Mouse (Mus musculus) midbrain, embryonic 12.5 days (tissue): ENCODE measurements around the gene Npnt. TPM values are rescaled to one million over a fixed set of nuclear protein-coding genes. Genes with fewer than 3 reads are reported as not detected.

Experiments used
- ATAC-seq: fragments of 200-750 bp; cut with Nextera tagmentation; 2 replicates; pipeline ENCODE4 v1.8.0; 2017; ENCODE audit warnings: low read depth, moderate TSS enrichment, moderate library complexity; ENCODE audit not compliant: low FRiP score
- H3K27ac ChIP-seq: fragments of 300-500 bp; sonication (generic); replicated peaks from 2 replicates; pipeline ENCODE4 v1.5.1; 2016; ENCODE audit warnings: mild to moderate bottlenecking
- H3K27me3 ChIP-seq: fragments of 300-500 bp; sonication (generic); 2 replicates; pipeline ENCODE4 v1.6.1; 2016; ENCODE audit warnings: mild to moderate bottlenecking
- H3K36me3 ChIP-seq: fragments of 300-500 bp; sonication (generic); 2 replicates; pipeline ENCODE4 v1.6.1; 2016
- H3K4me1 ChIP-seq: fragments of 300-500 bp; sonication (generic); 2 replicates; pipeline ENCODE4 v1.6.1; 2016
- H3K4me2 ChIP-seq: fragments of 300-500 bp; sonication (generic); replicated peaks from 2 replicates; pipeline ENCODE4 v1.6.1; 2016; ENCODE audit warnings: mild to moderate bottlenecking, moderate library complexity
- H3K4me3 ChIP-seq: fragments of 300-500 bp; sonication (generic); 2 replicates; pipeline ENCODE4 v1.5.1; 2016; ENCODE audit warnings: mild to moderate bottlenecking
- H3K9ac ChIP-seq: fragments of 300-500 bp; sonication (generic); replicated peaks from 2 replicates; pipeline ENCODE4 v1.6.1; 2016; ENCODE audit warnings: mild to moderate bottlenecking, moderate library complexity
- H3K9me3 ChIP-seq: fragments of 300-500 bp; sonication (generic); 2 replicates; pipeline ENCODE4 v1.6.1; 2016; ENCODE audit warnings: mild to moderate bottlenecking
- WGBS: fragments of 180-500 bp; shearing (Covaris S2); methylation state at CpG from one replicate; pipeline ENCODE4 v1.1.7; 2016; 5-methylcytosine and 5-hydroxymethylcytosine counted together
- polyA plus RNA-seq: library from polyadenylated mRNA; unstranded; fragments of >200 nt; fragmentation: Nextera tagmentation; extraction: Ambion mirVana; gene quantifications from 2 replicates; pipeline ENCODE4 v1.2.1, GENCODE M21; 2016

Npnt gene
- polyA plus RNA-seq, 1 experiment from 2014 or later = 12.0 TPM

- H3K4me2 ChIP-seq = peak overlapping the region; percentile 97
- H3K4me1 ChIP-seq = peaks cover 12% of the 10 kb centered on the region
- peak overlapping the region; percentile 58 for H3K9ac ChIP-seq
- 15% methylated on average over 7 of the region's 7 CpGs for WGBS
- no peaks in the 10 kb centered on the region for H3K9me3 ChIP-seq
- H3K27ac ChIP-seq = no peak overlapping the region
- H3K36me3 ChIP-seq = no peaks in the 10 kb centered on the region
- peaks cover 43% of the 10 kb centered on the region for H3K27me3 ChIP-seq
- ATAC-seq = no peak; the same call in 1 of the 2 replicates
- H3K4me3 ChIP-seq = peak overlapping the region; percentile 62
These were observed 414 bp upstream of the Npnt start for GRCm38 (mm10) chr3:132950529-132950880.

DNA sequence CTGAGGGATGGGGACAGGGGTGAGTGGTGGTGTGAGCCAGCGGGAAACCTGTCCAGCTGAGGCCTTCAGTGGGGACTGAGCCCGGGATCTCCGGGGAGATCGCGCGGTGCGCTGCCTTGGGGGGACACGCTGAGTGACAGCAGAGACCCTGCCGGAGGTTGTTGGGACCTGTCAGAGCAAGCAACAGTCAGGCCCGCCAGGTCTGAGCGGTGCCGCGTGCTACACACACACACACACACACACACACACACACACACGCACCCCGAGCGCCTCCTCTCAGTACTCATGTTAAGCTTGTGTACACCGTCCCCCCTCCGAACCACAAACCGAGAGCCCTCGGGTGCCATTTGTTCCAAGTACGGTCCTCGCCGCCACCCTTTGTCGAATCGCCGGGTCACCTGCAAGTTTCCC is 706 bp downstream of the Npnt start:
- ATAC-seq = peak; percentile 67
- Histone ChIP-seq H3K9me3 (no peaks in the 10 kb centered on the region), H3K36me3 (no peaks in the 10 kb centered on the region), H3K4me1 (peaks cover 12% of the 10 kb centered on the region), H3K4me3 (peak overlapping the region; percentile 62), H3K9ac (peak overlapping the region; percentile 58), H3K4me2 (peak overlapping the region; percentile 97), H3K27ac (no peak overlapping the region), H3K27me3 (peaks cover 43% of the 10 kb centered on the region)
- 2% methylated on average over 26 of the region's 26 CpGs for WGBS

GRCm38 (mm10) chr3:132948298-132948795 is 1.7 kb downstream of the Npnt start:
- Histone ChIP-seq H3K27me3 (peaks cover 43% of the 10 kb centered on the region), H3K27ac (no peak overlapping the region), H3K4me3 (no peak overlapping the region), H3K4me2 (peak overlapping the region; percentile 97), H3K36me3 (no peaks in the 10 kb centered on the region), H3K9ac (no peak overlapping the region), H3K9me3 (no peaks in the 10 kb centered on the region), H3K4me1 (peaks cover 12% of the 10 kb centered on the region)
- no peak for ATAC-seq
- WGBS = 10% methylated on average over 7 of the region's 7 CpGs

- Histone ChIP-seq H3K4me3 (no peak overlapping the region), H3K4me1 (peaks cover 12% of the 10 kb centered on the region), H3K27ac (no peak overlapping the region), H3K36me3 (no peaks in the 10 kb centered on the region), H3K9ac (no peak overlapping the region), H3K4me2 (no peak overlapping the region), H3K27me3 (peaks cover 41% of the 10 kb centered on the region), H3K9me3 (no peaks in the 10 kb centered on the region)
- 91% methylated on average over 5 of the region's 5 CpGs for WGBS
- no peak for ATAC-seq
These were observed 4.0 kb downstream of the Npnt start for GRCm38 (mm10) chr3:132946086-132946485.

- Histone ChIP-seq H3K27me3 (peaks cover 37% of the 10 kb centered on the region), H3K9ac (no peak overlapping the region), H3K4me1 (peaks cover 12% of the 10 kb centered on the region), H3K4me2 (no peak overlapping the region), H3K4me3 (no peak overlapping the region), H3K27ac (no peak overlapping the region), H3K36me3 (no peaks in the 10 kb centered on the region), H3K9me3 (no peaks in the 10 kb centered on the region)
- no peak for ATAC-seq
- WGBS = 89% methylated on average over 7 of the region's 7 CpGs
These were observed 4.4 kb downstream of the Npnt start for GRCm38 (mm10) chr3:132945669-132946068.

DNA sequence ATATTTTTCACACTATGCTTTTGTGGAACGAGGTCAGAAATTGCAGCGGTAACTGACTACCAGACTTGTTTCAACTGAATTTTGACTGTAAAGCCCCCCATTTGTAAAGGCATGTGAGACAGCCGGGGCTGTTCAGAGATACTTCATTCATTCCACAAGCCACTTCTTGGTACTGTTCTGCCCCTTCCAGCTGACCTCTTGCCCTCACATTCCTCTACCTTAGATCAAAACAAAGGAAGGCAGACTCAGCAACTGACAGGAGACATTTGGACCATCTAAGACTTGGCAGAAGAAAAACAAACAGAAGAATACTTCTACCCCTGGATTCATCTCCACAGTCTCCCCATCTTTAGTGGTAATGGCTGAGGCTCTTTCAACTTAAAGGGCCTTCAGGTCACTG is 5.5 kb downstream of the Npnt start:
- Histone ChIP-seq H3K27ac (no peak overlapping the region), H3K9me3 (no peaks in the 10 kb centered on the region), H3K4me3 (no peak overlapping the region), H3K27me3 (peaks cover 29% of the 10 kb centered on the region), H3K36me3 (no peaks in the 10 kb centered on the region), H3K9ac (no peak overlapping the region), H3K4me1 (peaks cover 12% of the 10 kb centered on the region), H3K4me2 (no peak overlapping the region)
- 43% methylated on average over 3 of the region's 3 CpGs for WGBS
- ATAC-seq = no peak

DNA sequence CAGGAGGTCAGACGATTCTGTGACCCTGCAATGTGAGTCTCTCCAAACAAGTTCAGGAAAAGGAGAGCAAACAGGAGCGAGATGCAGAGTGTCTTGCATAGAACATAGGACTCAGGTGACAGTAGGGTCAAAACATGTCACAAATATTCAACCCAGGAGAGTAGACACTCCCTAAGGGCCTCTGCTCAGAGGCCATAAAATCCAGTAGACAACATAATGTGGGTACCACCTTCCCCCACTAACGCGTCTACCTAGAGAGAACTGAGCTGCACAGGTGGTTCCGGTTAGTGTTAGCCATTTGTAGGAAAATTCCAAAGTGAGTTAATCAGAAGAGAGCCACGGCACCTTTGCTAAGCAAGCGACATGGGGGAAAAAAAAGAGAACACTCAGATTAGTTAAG is 5.9 kb downstream of the Npnt start:
- no peak overlapping the region for H3K9ac ChIP-seq
- 72% methylated on average over 7 of the region's 7 CpGs for WGBS
- no peak for ATAC-seq
- no peaks in the 10 kb centered on the region for H3K36me3 ChIP-seq
- H3K4me1 ChIP-seq = peaks cover 10% of the 10 kb centered on the region
- H3K27ac ChIP-seq = no peak overlapping the region
- H3K4me3 ChIP-seq = no peak overlapping the region
- H3K9me3 ChIP-seq = no peaks in the 10 kb centered on the region
- no peak overlapping the region for H3K4me2 ChIP-seq
- peaks cover 25% of the 10 kb centered on the region for H3K27me3 ChIP-seq

- 88% methylated on average over 6 of the region's 6 CpGs for WGBS
- ATAC-seq = no peak
These were observed 7.3 kb downstream of the Npnt start for GRCm38 (mm10) chr3:132942778-132943177.

DNA sequence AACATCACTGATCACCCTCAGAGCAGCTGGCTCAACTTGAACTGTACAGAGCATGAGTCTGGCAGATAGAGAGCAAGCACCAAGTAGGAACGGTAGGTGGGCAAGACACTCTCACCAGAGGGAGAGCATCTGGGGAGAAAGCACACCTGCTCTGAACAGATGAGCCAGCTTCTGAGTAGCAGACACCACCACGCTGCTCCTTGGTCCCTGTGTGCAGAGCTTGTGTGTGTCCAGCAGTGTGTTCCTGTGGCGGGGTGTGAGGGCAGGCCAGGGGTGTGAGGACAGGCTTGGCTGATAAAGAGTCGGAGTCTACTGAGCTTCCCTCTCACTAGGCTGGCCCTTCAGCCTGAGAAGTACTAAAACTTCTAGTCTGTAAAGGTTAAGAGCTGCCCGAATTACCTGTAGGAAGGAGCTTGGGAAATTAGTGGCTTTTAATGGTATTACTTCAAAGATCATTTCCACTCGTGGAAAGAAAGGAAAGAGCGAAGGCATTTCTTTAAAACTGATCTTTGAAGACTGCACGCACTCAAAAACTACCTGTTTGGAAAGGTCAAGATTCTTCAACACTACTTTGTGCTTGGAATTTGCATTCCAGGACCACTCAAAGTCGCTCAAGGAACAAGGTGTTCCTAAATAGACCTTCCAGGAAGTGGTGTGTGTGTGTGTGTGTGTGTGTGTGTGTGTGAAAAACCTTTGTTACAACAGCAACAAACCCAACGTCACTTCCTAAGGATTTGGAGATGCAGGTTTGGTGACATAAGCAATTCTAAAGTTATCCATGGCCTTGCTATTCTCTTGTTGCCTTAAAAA is 9.7 kb downstream of the Npnt start:
- Histone ChIP-seq H3K4me2 (no peak overlapping the region), H3K9ac (no peak overlapping the region), H3K27me3 (no peaks in the 10 kb centered on the region), H3K4me1 (no peaks in the 10 kb centered on the region), H3K27ac (no peak overlapping the region), H3K9me3 (no peaks in the 10 kb centered on the region), H3K4me3 (no peak overlapping the region), H3K36me3 (no peaks in the 10 kb centered on the region)
- 89% methylated on average over 10 of the region's 10 CpGs for WGBS
- no peak; the same call in 1 of the 2 replicates for ATAC-seq

More at GRCm38 (mm10) chr3:132942778-132943177, 7.3 kb downstream of the Npnt start:
- Histone ChIP-seq H3K9me3 (no peaks in the 10 kb centered on the region), H3K4me3 (no peak overlapping the region), H3K36me3 (no peaks in the 10 kb centered on the region), H3K27me3 (peaks cover 12% of the 10 kb centered on the region), H3K4me2 (no peak overlapping the region), H3K9ac (no peak overlapping the region), H3K4me1 (no peaks in the 10 kb centered on the region), H3K27ac (no peak overlapping the region)

GRCm38 (mm10) chr3:132939006-132939405 is 11.1 kb downstream of the Npnt start:
- H3K9me3 ChIP-seq = no peaks in the 10 kb centered on the region
- WGBS = 63% methylated on average over 8 of the region's 8 CpGs
- no peak overlapping the region for H3K4me3 ChIP-seq
- H3K9ac ChIP-seq = no peak overlapping the region
- H3K27ac ChIP-seq = no peak overlapping the region
- peaks cover 4% of the 10 kb centered on the region; the same call in 1 of the 2 replicates for H3K4me1 ChIP-seq
- no peaks in the 10 kb centered on the region for H3K27me3 ChIP-seq
- ATAC-seq = no peak
- H3K36me3 ChIP-seq = no peaks in the 10 kb centered on the region
- H3K4me2 ChIP-seq = no peak overlapping the region

- WGBS = 62% methylated on average over 2 of the region's 2 CpGs
- no peak overlapping the region for H3K4me3 ChIP-seq
- peak; percentile 48; the same call in 1 of the 2 replicates for ATAC-seq
- H3K36me3 ChIP-seq = no peaks in the 10 kb centered on the region
- H3K27ac ChIP-seq = no peak overlapping the region
- H3K4me1 ChIP-seq = peaks cover 4% of the 10 kb centered on the region; the same call in 1 of the 2 replicates
- H3K9me3 ChIP-seq = no peaks in the 10 kb centered on the region
- no peak overlapping the region for H3K9ac ChIP-seq
- H3K4me2 ChIP-seq = no peak overlapping the region
- no peaks in the 10 kb centered on the region for H3K27me3 ChIP-seq
These were observed 15.4 kb downstream of the Npnt start for GRCm38 (mm10) chr3:132934649-132935048.

DNA sequence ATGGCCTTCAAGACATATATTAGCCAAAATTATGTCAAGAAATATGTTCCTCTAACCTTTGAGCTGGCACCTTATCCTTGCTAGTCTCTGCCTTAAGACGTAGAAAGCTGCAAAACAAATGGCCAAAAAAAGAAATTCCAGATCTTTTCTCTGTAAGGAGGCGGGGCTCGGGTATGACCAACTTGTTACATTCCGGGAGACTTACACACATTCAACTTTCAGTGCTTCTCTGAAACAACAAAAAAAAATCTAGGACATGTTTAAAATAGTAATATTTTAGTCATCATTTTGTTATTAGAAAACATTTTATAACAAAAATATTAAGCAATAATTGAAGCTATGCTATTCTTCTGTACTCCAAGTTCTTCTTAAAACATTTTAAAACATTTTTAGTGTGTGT is 18.6 kb downstream of the Npnt start:
- Histone ChIP-seq H3K4me2 (no peak overlapping the region), H3K27ac (no peak overlapping the region), H3K9ac (no peak overlapping the region), H3K4me1 (peaks cover 4% of the 10 kb centered on the region; the same call in 1 of the 2 replicates), H3K9me3 (no peaks in the 10 kb centered on the region), H3K36me3 (no peaks in the 10 kb centered on the region), H3K27me3 (no peaks in the 10 kb centered on the region), H3K4me3 (no peak overlapping the region)
- no peak for ATAC-seq
- 85% methylated on average over 4 of the region's 4 CpGs for WGBS
